Mouse (Mus musculus) v-Abl transformed pro-B cells (cell line): ENCODE measurements around the gene Wfdc21.

ENCODE experiments used
- in situ Hi-C, 2 experiments: fragments of 400-800 bp; cut with MboI; formaldehyde crosslinking; loops; one replicate each; pipeline ENCODE4 v1.15.1; 2025; ENCODE audit not compliant: unreplicated experiment in 2 of 2

The Wfdc21 gene

DNA sequence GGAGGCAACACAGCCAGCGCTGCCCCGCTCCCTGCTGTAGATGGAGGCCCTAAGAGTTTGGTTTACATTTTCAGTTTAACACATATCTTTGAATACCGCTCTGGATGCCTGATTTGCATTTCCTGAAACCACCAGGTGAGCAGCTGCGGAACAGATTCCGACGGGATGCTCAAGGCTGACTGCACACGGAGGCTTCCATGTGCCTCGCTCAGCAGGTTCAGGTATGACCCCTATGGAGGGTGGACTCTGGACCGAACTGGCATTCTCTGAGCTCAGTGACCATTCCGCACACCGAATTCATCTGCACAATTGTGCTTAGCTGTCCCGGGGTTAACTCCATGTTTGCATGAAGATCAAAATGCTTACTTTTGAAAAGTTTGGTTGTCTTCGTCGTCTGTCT is 46.5 kb downstream of the Wfdc21 start:
- in situ Hi-C loops = loop anchor here in 1 of 2 experiments (25.0 kb wide), 1 partner anchor 444 kb away; no protein-coding TSS in a partner anchor

DNA sequence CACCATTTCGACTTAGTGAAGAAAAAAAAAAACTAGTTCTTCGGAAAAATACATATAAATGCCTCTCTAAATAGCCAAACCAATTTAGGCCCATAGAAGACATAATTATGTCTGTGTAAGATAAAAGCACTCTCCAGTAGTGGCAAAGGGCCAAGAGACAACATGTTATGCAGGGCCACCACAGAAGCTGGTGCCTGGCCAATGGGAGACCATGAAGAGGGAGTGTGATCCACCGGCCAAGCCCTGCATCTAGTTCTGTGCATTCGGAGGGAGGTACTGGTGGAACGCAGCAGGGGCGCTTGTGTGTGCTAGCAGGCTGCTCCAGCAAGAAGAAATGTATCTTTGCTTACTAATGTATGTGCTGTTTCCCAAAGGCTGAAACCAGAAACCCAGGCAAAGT is 49.4 kb downstream of the Wfdc21 start:
- in situ Hi-C loops = loop anchor here in 1 of 2 experiments (25.0 kb wide), 1 partner anchor 441 kb away; no protein-coding TSS in a partner anchor

DNA sequence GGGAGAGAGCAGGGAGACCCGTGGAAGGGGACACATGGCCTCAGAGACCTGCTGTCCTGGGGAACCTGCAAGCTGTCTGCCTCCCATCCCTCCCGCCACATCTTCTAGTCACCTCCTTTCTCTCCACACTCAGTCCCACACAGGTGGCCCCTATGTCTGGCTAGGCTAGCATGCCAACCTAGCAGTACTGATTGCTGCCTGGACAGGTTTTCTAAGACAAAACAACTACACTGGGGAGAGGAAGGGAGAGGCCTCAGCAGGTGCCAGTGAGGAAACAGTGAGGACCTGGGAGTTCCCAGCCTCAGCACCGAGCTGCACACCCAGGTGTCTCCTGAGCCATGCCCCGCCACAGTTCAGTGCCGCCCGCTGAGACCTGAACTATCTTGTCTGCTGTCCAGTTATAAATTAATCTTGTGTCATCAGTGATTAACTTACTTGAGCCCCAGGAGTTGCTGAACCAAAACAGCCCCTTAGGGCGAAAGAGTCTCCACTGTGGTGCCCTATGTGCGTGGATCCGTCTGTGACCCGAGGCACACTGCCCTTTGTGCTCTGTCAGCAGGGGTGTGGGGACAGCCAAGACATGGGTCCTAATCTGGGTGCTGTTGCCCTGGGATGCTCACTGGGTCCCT is 50.4 kb downstream of the Wfdc21 start:
- in situ Hi-C loops = loop anchor here in 1 of 2 experiments (25.0 kb wide), 1 partner anchor 440 kb away; no protein-coding TSS in a partner anchor

DNA sequence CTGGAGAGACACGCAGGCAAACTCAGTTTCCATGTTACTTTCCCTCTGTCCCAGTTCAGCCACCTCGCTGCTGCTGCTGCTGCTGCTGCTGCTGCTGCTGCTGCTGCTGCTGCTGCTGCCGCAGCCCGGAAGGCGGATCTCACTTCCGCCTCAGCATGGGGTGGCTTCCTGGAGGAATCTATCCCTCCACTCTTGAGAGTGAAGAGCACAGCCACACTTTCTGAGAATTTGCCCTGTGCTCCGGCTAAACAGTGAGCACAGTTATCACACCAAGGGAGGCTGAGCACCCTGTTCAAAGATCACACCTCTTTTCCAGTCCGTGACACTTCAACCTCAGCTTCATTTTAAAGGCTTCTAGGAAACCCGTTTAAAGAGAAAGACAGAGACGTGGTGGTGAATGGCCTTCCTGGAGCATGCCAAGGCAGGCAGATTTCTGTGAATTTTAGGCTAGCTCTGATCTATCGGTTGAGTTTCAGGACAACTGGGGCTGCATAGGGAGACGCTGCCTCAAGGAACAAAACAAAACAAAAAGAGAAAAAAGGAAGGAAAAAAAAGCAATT is 53.2 kb downstream of the Wfdc21 start:
- in situ Hi-C loops = loop anchor here (10.0 to 25.0 kb wide), 4 partner anchors 225 to 1015 kb away; partner anchors contain the start of gene Mrm1 (in 1 of the 2)

DNA sequence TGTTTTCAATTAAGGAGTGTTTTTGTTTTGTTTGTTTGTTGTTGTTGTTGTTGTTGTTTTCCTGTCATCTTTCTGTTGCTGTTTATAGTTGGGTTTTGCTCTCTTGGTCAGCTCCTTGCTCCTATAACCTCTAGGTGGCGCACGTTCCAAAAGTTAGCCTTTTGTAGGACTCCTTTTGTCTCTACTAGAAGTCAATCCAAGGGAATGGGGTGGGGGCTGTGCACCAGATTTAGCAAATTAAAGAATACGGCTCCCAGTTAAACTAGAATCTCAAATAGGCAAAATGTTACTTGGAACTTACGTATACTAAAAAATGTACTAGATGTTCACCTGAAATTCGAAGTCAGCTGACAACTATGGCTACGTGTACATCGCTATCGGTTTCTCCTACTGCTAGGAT is 55.4 kb downstream of the Wfdc21 start:
- in situ Hi-C loops = loop anchor here (10.0 kb wide), 3 partner anchors 223 to 1013 kb away; partner anchors contain the start of gene Mrm1 (in 1 of the 2)
